Mouse (Mus musculus): ENCODE measurements at regions not wholly inside any gene's neighbourhood (a gene's known extent, or its start where the extent isn't known, plus 50 kb on each side); places are given as distances from the start of the nearest gene placed in this dataset.

GRCm38 (mm10) chrX:14960294-14960693 lies 749.3 kb downstream of the H2al1n start:
- Histone ChIP-seq H3K27me3 (replicated peaks; ENCODE audit: control insufficient read depth, insufficient read depth, low read length) (no peaks in the 10 kb centered on the region), H3K9ac (ENCODE audit: low read depth, low read length) (no peak overlapping the region), H3K9me3 (ENCODE audit: control insufficient read depth, low read length) (no peaks in the 10 kb centered on the region), H3K4me2 (ENCODE audit: low read depth, low read length) (no peak overlapping the region), H3K36me3 (ENCODE audit: control insufficient read depth, insufficient read depth, low read length) (no peaks in the 10 kb centered on the region), H3K27ac (ENCODE audit: low read length) (no peak overlapping the region), H3K4me1 (ENCODE audit: control insufficient read depth, insufficient read depth, low read length) (no peaks in the 10 kb centered on the region), H3K4me3 (ENCODE audit: low read length) (no peak overlapping the region)
- ATAC-seq = peak; percentile 44; the same call in 1 of the 2 replicates
- WGBS = 89% methylated on average over 2 of the region's 2 CpGs

DNA sequence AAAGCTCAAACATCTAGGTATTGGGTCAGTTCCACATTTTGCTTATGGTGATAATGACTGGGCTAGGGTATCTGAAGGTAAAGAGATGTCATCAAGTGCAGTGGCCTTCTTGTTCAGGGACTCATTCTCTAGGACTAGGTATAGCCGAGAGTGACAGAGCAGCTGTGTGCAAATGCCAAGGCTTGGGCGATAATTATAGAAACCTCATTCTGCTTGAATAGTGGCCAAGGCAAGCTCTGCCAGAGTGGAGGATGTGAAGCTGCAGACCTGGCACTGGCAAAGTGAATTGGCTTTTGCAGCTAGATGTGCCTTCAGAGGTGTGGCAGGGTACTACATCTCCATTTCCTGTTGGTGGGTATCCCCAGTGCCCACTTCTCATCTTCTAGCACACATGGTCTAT lies 796.1 kb downstream of the H2al1n start:
- no peaks in the 10 kb centered on the region for H3K27me3 ChIP-seq (replicated peaks; ENCODE audit: control insufficient read depth, insufficient read depth, low read length)
- no peak overlapping the region for H3K27ac ChIP-seq (ENCODE audit: low read length)
- no peaks in the 10 kb centered on the region for H3K4me1 ChIP-seq (ENCODE audit: control insufficient read depth, insufficient read depth, low read length)
- no peaks in the 10 kb centered on the region for H3K36me3 ChIP-seq (ENCODE audit: control insufficient read depth, insufficient read depth, low read length)
- no peak for ATAC-seq
- no peak overlapping the region for H3K4me3 ChIP-seq (ENCODE audit: low read length)
- no peak overlapping the region for H3K9ac ChIP-seq (ENCODE audit: low read depth, low read length)
- H3K4me2 ChIP-seq (ENCODE audit: low read depth, low read length) = no peak overlapping the region
- 94% methylated on average over 2 of the region's 2 CpGs for WGBS
- H3K9me3 ChIP-seq (ENCODE audit: control insufficient read depth, low read length) = no peaks in the 10 kb centered on the region
